Mouse (Mus musculus): ENCODE data around the gene Tlcd2.

The Tlcd2 gene

GRCm38 (mm10) chr11:75467512-75468215 lies 6.1 kb downstream of the Tlcd2 start:
- peak in 1 of 2 experiments; percentile 26 for DNase-seq

GRCm38 (mm10) chr11:75468410-75468809 lies 6.9 kb downstream of the Tlcd2 start:
- DNase-seq, result no peak

GRCm38 (mm10) chr11:75469261-75469660 lies 7.7 kb downstream of the Tlcd2 start:
- no peak for DNase-seq

GRCm38 (mm10) chr11:75470675-75471074 lies 9.2 kb downstream of the Tlcd2 start:
- no peak for DNase-seq

- no peak for DNase-seq
Measured at GRCm38 (mm10) chr11:75472469-75473081, 11.1 kb downstream of the Tlcd2 start.

- no peak for DNase-seq
Measured at GRCm38 (mm10) chr11:75473376-75473775, 11.9 kb downstream of the Tlcd2 start.

GRCm38 (mm10) chr11:75486192-75486591 lies 24.7 kb downstream of the Tlcd2 start:
- DNase-seq, result no peak

- peak; percentile 94 to 96 for DNase-seq
Measured at GRCm38 (mm10) chr11:75486601-75487285, 25.2 kb downstream of the Tlcd2 start, which contains the start of gene Prpf8. Gene Prpf8 (plus strand): TSS chr11:75486816.

GRCm38 (mm10) chr11:75487496-75487895 lies 26.0 kb downstream of the Tlcd2 start:
- DNase-seq, result no peak

GRCm38 (mm10) chr11:75494296-75495049 lies 33.0 kb downstream of the Tlcd2 start:
- no peak for DNase-seq

GRCm38 (mm10) chr11:75498126-75498525 lies 36.6 kb downstream of the Tlcd2 start:
- no peak for DNase-seq

- no peak for DNase-seq
Measured at GRCm38 (mm10) chr11:75508162-75508561, 46.6 kb downstream of the Tlcd2 start.

- no peak for DNase-seq
Measured at GRCm38 (mm10) chr11:75508904-75509303, 47.4 kb downstream of the Tlcd2 start.

- no peak for DNase-seq
Measured at GRCm38 (mm10) chr11:75509741-75510626, 48.5 kb downstream of the Tlcd2 start, which contains the start of gene Rilp. Gene Rilp (plus strand): TSS chr11:75510094.

GRCm38 (mm10) chr11:75510627-75510993 lies 49.1 kb downstream of the Tlcd2 start:
- peak; percentile 87 to 96 for DNase-seq

GRCm38 (mm10) chr11:75511213-75511612 lies 49.7 kb downstream of the Tlcd2 start:
- no peak for DNase-seq

- no peak for DNase-seq
Measured at GRCm38 (mm10) chr11:75512301-75513018, 50.9 kb downstream of the Tlcd2 start.

- no peak for DNase-seq
Measured at GRCm38 (mm10) chr11:75513336-75513735, 51.8 kb downstream of the Tlcd2 start, which contains the start of gene Scarf1. Gene Scarf1 (plus strand): TSS chr11:75513540.

GRCm38 (mm10) chr11:75515186-75515585 lies 53.7 kb downstream of the Tlcd2 start:
- DNase-seq, result no peak

GRCm38 (mm10) chr11:75519834-75520633 lies 58.5 kb downstream of the Tlcd2 start:
- no peak for DNase-seq

Measured in spleen, adult 18-20 months (tissue).